In the genomic region with DNA sequence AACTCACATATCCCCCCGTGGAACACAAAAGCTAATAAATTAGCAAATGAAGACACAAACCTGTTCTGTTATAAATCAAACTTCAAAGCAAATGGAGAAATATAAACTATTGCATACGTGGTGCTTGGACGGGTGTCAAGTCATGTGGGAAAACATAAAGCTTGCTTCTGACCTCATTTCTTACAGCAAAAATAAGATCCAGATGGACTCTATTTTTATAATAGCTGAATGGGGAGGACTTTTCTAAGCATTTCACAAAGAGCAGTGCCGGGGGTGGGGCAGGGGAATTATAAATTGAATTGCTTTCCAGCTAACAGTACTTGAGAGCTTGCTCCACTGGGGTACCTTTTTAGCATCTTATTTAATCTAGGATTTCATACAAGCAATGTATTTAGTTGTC, we compare ENCODE assay signal across 19 mouse cellular contexts. TPM values are rescaled to one million over a fixed set of nuclear protein-coding genes. Genes with fewer than 3 reads are reported as not detected.
A peak's percentile ranks its signal among the peaks of the same experiment; 100 is the strongest.
DNase-seq lines count a peak whose midpoint lies in the region; ATAC-seq and TF ChIP-seq lines count a peak whose summit lies in the region.
"Had no signal": no experiment of that assay in that cellular context is flagged by ENCODE, and none has a peak within 500 bp of the region (broad histone marks: within the 10 kb centered on the region; RNA-seq: fewer than 3 reads in every experiment).

No protein-coding gene starts in this region.

- H3K27me3 ChIP-seq in Patski = no peaks in the 10 kb centered on the region
- H3K27me3 ChIP-seq: intestine, embryonic 15.5 days; lung, embryonic 15.5 days had no signal

- H3K4me1 ChIP-seq in embryonic fibroblast, embryonic 13.5 days (ENCODE audit: control insufficient read depth, insufficient read depth, low read length) = peaks cover 4% of the 10 kb centered on the region
- H3K4me1 ChIP-seq: heart, embryonic 10.5 days; hindbrain, embryonic 10.5 days; lung, embryonic 15.5 days had no signal

- H3K4me3 ChIP-seq in embryonic fibroblast, embryonic 13.5 days (ENCODE audit: insufficient read depth, low read length) = no peak overlapping the region
- H3K4me3 ChIP-seq: gastrocnemius, adult 2 months; heart, embryonic 10.5 days; hindbrain, embryonic 10.5 days; intestine, embryonic 15.5 days; lung, embryonic 15.5 days; myocyte had no signal

- TF ChIP-seq POLR2A in embryonic fibroblast, embryonic 13.5 days (IDR thresholded peaks at IDR 0.05; ENCODE audit: low read depth, low read length) = no peak

- in situ Hi-C loops in Patski (cut with MboI; ENCODE audit: low pct_unique_long_range_greater_than_20kb) = no loop called here

- CTCF ChIA-PET in Patski (lab: Charles Lee) = no interaction called here

- peak; percentile 77 for ATAC-seq in frontal cortex, adult (ENCODE audit: low TSS enrichment)
- no peak for ATAC-seq in Patski
- ATAC-seq in monocyte, adult 5-6 weeks (replicated peaks; ENCODE audit: insufficient number of reproducible peaks, low FRiP score, low TSS enrichment, poor library complexity, severe bottlenecking) = no peak
- ATAC-seq: intestine, embryonic 15.5 days had no signal

- DNase-seq in frontal cortex, postnatal 10 days (ENCODE audit: low spot score in 2 of 2) = no peak
- DNase-seq in Patski (ENCODE audit: low read depth, low spot score) = no peak
- peak; percentile 54 for DNase-seq in right cerebral cortex, adult 2 months (ENCODE audit: low spot score in 2 of 2)
- DNase-seq in thymus, postnatal 0 days (ENCODE audit: low spot score) = no peak
- DNase-seq in layer of hippocampus, postnatal 25 days (ENCODE audit: extremely low spot score in 1 of 2, low spot score in 1 of 2) = no peak
- DNase-seq: cerebellum, adult 11-12 months; gastrocnemius, adult 2 months; kidney, postnatal 4 days; thymus, adult 2 months had no signal

- H3K27ac ChIP-seq in embryonic fibroblast, embryonic 13.5 days (ENCODE audit: insufficient read depth, low read length) = peak overlapping the region; percentile 68
- H3K27ac ChIP-seq: gastrocnemius, adult 2 months; heart, embryonic 10.5 days; hindbrain, embryonic 10.5 days; intestine, embryonic 15.5 days; lung, embryonic 15.5 days had no signal

- POLR2A ChIA-PET in Patski (lab: Charles Lee) = no interaction called here

- peak; percentile 3 for TF ChIP-seq CTCF in Patski (IDR thresholded peaks at IDR 0.05)
- no peak for TF ChIP-seq CTCF in embryonic fibroblast, embryonic 13.5 days (IDR thresholded peaks at IDR 0.05; ENCODE audit: borderline replicate concordance, insufficient read depth, low read length)

RNA-seq across cellular contexts. Expression of a gene that starts 51.6 kb away (rescaled TPM):
- polyA plus RNA-seq in Patski (2021) = 56.4 TPM
- 209 and 224 TPM in 2 replicates for polyA plus RNA-seq in embryonic fibroblast, embryonic 13.5 days (2011; ENCODE audit: insufficient read length, low read depth, missing spikeins)
- polyA plus RNA-seq in thymus, postnatal 0 days (2015; fragmentation: Nextera tagmentation; extraction: Ambion mirVana) = 1.2 and 3.2 TPM in 2 replicates
- 10 to 100 TPM; 19.6 to 28.6 TPM for total RNA-seq in layer of hippocampus, postnatal 25 days (2021)
- total RNA-seq in monocyte, adult 5-6 weeks (2017) = not detected in 3 replicates
- total RNA-seq: megakaryocyte-erythroid progenitor cell, adult 5-6 weeks had no signal
- polyA plus RNA-seq: G1E had no signal

Comparison
In these comparisons a context has a peak if more than half of its experiments do, and no peak if none do; other contexts are left out.
1. DNase-seq: peak in right cerebral cortex, adult 2 months (2 of 2); none in frontal cortex, postnatal 10 days (0 of 2), Patski (single experiment), thymus, postnatal 0 days (single experiment) and layer of hippocampus, postnatal 25 days (0 of 2).
2. RNA of a gene that starts 51.6 kb away (polyA plus RNA-seq): 209 to 224 TPM in embryonic fibroblast, embryonic 13.5 days and 56.4 TPM in Patski (single experiment); 1.2 to 3.2 TPM in thymus, postnatal 0 days; every median in the first group is over 10 times any median in the second.